Mouse (Mus musculus) ES-CJ7 (cell line): ENCODE results near the gene Rtbdn.

ENCODE experiments used
- DNase-seq: peaks from one replicate; pipeline ENCODE4 v3.0.0; 2011; ENCODE audit warnings: low read depth, low spot score

Rtbdn gene

GRCm38 (mm10) chr8:84979599-84980421 is 33.0 kb downstream of the Rtbdn start:
- peak; percentile 98 for DNase-seq

- DNase-seq, result no peak
Measured at GRCm38 (mm10) chr8:84980622-84981358, 34.0 kb downstream of the Rtbdn start.

- DNase-seq, result no peak
Measured at GRCm38 (mm10) chr8:84981644-84982498, 35.1 kb downstream of the Rtbdn start.

- no peak for DNase-seq
Measured at GRCm38 (mm10) chr8:84982499-84983011, 35.8 kb downstream of the Rtbdn start.

GRCm38 (mm10) chr8:84984294-84985048 is 37.7 kb downstream of the Rtbdn start:
- no peak for DNase-seq

- DNase-seq, result peak; percentile 56
Measured at GRCm38 (mm10) chr8:84985049-84985683, 38.4 kb downstream of the Rtbdn start.

GRCm38 (mm10) chr8:84985684-84986378 is 39.0 kb downstream of the Rtbdn start:
- peak; percentile 98 for DNase-seq

- no peak for DNase-seq
Measured at GRCm38 (mm10) chr8:84986379-84986945, 39.7 kb downstream of the Rtbdn start.

GRCm38 (mm10) chr8:84987388-84987787 is 40.6 kb downstream of the Rtbdn start:
- no peak for DNase-seq

GRCm38 (mm10) chr8:84987903-84988302 is 41.1 kb downstream of the Rtbdn start:
- peak; percentile 59 for DNase-seq

- peak; percentile 89 for DNase-seq
Measured at GRCm38 (mm10) chr8:84989311-84989731, 42.5 kb downstream of the Rtbdn start.

- DNase-seq, result peak; percentile 97
Measured at GRCm38 (mm10) chr8:84989810-84990209, 43.0 kb downstream of the Rtbdn start.

- DNase-seq, result peak; percentile 100
Measured at GRCm38 (mm10) chr8:84990349-84990748, 43.6 kb downstream of the Rtbdn start, which contains the start of gene Hook2. Gene Hook2 (plus strand): TSS chr8:84990603.

- peak; percentile 94 for DNase-seq
Measured at GRCm38 (mm10) chr8:84990836-84991235, 44.0 kb downstream of the Rtbdn start.

GRCm38 (mm10) chr8:84994375-84994774 is 47.6 kb downstream of the Rtbdn start:
- DNase-seq, result no peak

- peak; percentile 71 for DNase-seq
Measured at GRCm38 (mm10) chr8:84995680-84996079, 48.9 kb downstream of the Rtbdn start.

GRCm38 (mm10) chr8:84996978-84997377 is 50.2 kb downstream of the Rtbdn start:
- no peak for DNase-seq

GRCm38 (mm10) chr8:84997649-84998295 is 51.0 kb downstream of the Rtbdn start:
- DNase-seq, result peak; percentile 98
